Mouse (Mus musculus): ENCODE results near the gene Rin1. TPM values are rescaled to one million over a fixed set of nuclear protein-coding genes. Genes with fewer than 3 reads are reported as not detected.

The Rin1 gene
- polyA plus RNA-seq, 1 experiment from 2014 or later = 5.9 TPM

DNA sequence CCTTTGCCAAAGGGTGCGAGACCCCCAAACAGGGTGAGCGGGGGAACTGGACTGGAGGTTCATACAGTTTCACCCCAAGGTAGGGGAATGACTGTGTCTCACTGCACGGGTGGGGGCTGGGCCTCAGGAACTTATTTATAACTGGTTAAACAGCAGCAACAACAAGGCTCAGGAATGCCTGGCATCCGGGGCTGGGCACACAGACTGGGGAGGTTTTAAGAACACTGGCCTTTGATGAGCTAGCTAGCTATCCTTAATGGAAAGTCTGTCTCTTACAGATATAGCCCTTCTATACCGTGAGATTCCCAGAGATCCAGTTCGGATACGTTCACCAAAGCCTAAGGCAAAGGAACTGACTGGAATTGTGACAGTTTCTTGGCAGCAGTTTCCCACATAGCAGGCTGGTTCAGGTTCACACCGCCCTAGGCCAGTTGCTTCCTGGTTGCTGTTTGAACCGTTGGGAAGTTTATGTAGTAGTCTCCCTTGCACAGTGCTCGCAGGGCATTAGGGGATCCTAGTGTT lies 34.0 kb upstream of the Rin1 start:
- Histone ChIP-seq H3K4me3 (ENCODE audit: low read depth, low read length) (no peak overlapping the region), H3K27ac (ENCODE audit: low read depth) (peak overlapping the region; percentile 61), H3K9ac (no peak overlapping the region; the same call in 1 of the 2 replicates), H3K4me1 (ENCODE audit: insufficient read depth) (peaks cover 8% of the 10 kb centered on the region), H3K36me3 (ENCODE audit: insufficient read depth) (no peaks in the 10 kb centered on the region), H3K27me3 (ENCODE audit: insufficient read depth, low read length) (no peaks in the 10 kb centered on the region), H3K4me2 (peak overlapping the region; percentile 40), H3K9me3 (ENCODE audit: low read depth, low read length) (no peaks in the 10 kb centered on the region)
- no peak for TF ChIP-seq CTCF (IDR thresholded peaks at IDR 0.05; ENCODE audit: low read depth)
- 23% methylated on average over 10 of the region's 10 CpGs for WGBS
- DNase-seq (peak; percentile 62), ATAC-seq (ENCODE audit: insufficient read depth) (peak; percentile 62)

DNA sequence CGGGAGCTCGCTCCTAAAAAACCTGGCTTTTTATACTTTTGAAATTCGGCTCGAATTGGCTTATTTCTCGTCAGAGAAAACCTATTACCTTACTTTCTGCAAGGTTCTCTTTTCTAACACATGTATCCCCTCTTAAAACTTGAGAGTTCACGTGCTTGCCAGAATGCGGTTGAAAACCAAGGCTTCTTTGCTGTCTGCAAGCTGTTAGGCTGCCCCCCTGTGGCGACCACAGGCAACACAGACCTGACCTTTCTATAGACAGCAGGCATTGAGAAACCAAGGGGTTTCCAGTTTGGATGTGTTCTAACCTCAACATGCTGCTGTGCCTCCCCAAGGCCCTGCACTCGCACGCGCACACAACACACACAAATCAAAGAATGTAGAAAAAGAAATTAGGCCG lies 33.5 kb upstream of the Rin1 start:
- peaks cover 8% of the 10 kb centered on the region for H3K4me1 ChIP-seq (ENCODE audit: insufficient read depth)
- H3K9ac ChIP-seq = no peak overlapping the region
- H3K27me3 ChIP-seq (ENCODE audit: insufficient read depth, low read length) = no peaks in the 10 kb centered on the region
- no peak overlapping the region for H3K4me3 ChIP-seq (ENCODE audit: low read depth, low read length)
- TF ChIP-seq CTCF (IDR thresholded peaks at IDR 0.05; ENCODE audit: low read depth) = peak; percentile 79
- H3K27ac ChIP-seq (ENCODE audit: low read depth) = peak overlapping the region; percentile 61
- H3K36me3 ChIP-seq (ENCODE audit: insufficient read depth) = no peaks in the 10 kb centered on the region
- H3K9me3 ChIP-seq (ENCODE audit: low read depth, low read length) = no peaks in the 10 kb centered on the region
- H3K4me2 ChIP-seq = peak overlapping the region; percentile 40
- DNase-seq (peak; percentile 89), ATAC-seq (ENCODE audit: insufficient read depth) (no peak; the same call in 1 of the 2 replicates)
- 25% methylated on average over 12 of the region's 12 CpGs for WGBS

DNA sequence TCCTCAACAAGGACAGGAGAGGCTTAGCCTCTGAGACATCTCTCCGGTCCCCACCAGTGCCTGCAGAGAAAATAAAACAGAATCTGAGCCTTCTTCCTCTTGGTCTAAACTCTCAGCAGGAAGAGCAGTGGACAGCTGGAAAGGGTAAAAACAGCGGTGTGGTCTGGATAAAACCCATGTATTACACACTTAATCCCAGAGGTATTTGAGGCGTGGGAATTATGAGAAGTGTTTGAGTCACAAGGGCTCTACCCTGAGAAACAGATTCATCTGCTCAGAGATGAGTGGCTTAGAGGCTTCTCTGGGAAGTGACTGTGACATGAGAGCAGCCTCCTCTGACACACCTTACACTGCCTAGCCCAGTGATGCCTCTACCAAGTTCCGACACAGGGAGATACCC lies 32.7 kb upstream of the Rin1 start:
- no peaks in the 10 kb centered on the region for H3K36me3 ChIP-seq (ENCODE audit: insufficient read depth)
- ATAC-seq (ENCODE audit: insufficient read depth) (no peak), DNase-seq (no peak)
- H3K27me3 ChIP-seq (ENCODE audit: insufficient read depth, low read length) = no peaks in the 10 kb centered on the region
- H3K9me3 ChIP-seq (ENCODE audit: low read depth, low read length) = no peaks in the 10 kb centered on the region
- H3K4me2 ChIP-seq = no peak overlapping the region
- no peak overlapping the region for H3K27ac ChIP-seq (ENCODE audit: low read depth)
- peaks cover 8% of the 10 kb centered on the region for H3K4me1 ChIP-seq (ENCODE audit: insufficient read depth)
- no peak overlapping the region for H3K9ac ChIP-seq
- WGBS = 81% methylated on average over 4 of the region's 4 CpGs
- TF ChIP-seq CTCF (IDR thresholded peaks at IDR 0.05; ENCODE audit: low read depth) = no peak
- H3K4me3 ChIP-seq (ENCODE audit: low read depth, low read length) = no peak overlapping the region

DNA sequence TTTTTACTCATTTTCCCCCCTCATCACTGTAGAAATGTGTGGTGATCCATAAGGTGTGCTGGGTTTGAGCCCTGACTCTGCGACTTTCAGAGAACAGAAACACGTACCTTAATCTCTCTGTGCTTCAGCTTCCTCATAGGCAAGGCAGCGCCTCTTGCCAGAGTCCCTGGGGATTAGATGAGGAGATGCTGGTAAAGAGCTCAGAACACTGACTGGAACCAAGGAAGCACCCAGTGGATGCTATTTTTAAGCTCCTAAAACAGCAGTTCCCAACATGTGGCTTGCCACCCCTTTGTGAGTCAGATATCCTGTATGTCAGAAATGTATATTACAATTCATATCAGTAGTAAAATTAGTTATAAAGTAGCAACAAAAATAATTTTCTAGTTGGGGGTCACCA lies 32.1 kb upstream of the Rin1 start:
- peaks cover 8% of the 10 kb centered on the region for H3K4me1 ChIP-seq (ENCODE audit: insufficient read depth)
- DNase-seq (no peak), ATAC-seq (ENCODE audit: insufficient read depth) (no peak)
- 73% methylated on average over 3 of the region's 3 CpGs for WGBS
- H3K27me3 ChIP-seq (ENCODE audit: insufficient read depth, low read length) = no peaks in the 10 kb centered on the region
- H3K9me3 ChIP-seq (ENCODE audit: low read depth, low read length) = no peaks in the 10 kb centered on the region
- H3K9ac ChIP-seq = no peak overlapping the region
- no peak overlapping the region for H3K4me2 ChIP-seq
- no peak overlapping the region for H3K4me3 ChIP-seq (ENCODE audit: low read depth, low read length)
- H3K27ac ChIP-seq (ENCODE audit: low read depth) = no peak overlapping the region
- no peak for TF ChIP-seq CTCF (IDR thresholded peaks at IDR 0.05; ENCODE audit: low read depth)
- H3K36me3 ChIP-seq (ENCODE audit: insufficient read depth) = no peaks in the 10 kb centered on the region

DNA sequence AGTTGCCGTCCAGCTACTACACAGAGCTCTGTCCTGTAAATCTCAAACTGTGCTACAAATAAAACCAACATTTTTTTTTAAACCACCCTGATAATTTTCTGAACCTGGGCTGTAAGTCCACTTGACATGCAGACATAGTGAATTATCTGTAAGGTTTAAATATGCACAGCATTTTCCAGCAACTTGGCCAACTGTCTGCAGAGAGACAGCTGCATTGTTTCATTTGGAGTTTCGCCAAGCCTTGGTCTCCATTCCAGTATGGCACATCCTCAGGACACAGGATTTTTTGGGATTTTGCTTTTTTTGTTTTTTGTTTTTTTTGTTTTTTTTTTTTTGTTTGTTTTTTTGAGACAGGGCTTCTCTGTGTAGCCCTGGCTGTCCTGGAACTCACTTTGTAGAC lies 28.9 kb upstream of the Rin1 start:
- DNase-seq (peak; percentile 70), ATAC-seq (ENCODE audit: insufficient read depth) (no peak)
- H3K4me1 ChIP-seq (ENCODE audit: insufficient read depth) = peaks cover 5% of the 10 kb centered on the region
- no peak overlapping the region for H3K4me3 ChIP-seq (ENCODE audit: low read depth, low read length)
- WGBS = 74% methylated on average over 2 of the region's 2 CpGs
- 0 out of 2 replicates have a peak, but pooled peaks cover 3% of the 10 kb centered on the region for H3K36me3 ChIP-seq (ENCODE audit: insufficient read depth)
- H3K27ac ChIP-seq (ENCODE audit: low read depth) = no peak overlapping the region
- H3K27me3 ChIP-seq (ENCODE audit: insufficient read depth, low read length) = no peaks in the 10 kb centered on the region
- TF ChIP-seq CTCF (IDR thresholded peaks at IDR 0.05; ENCODE audit: low read depth) = no peak
- no peak overlapping the region for H3K4me2 ChIP-seq
- no peak overlapping the region; the same call in 1 of the 2 replicates for H3K9ac ChIP-seq
- no peaks in the 10 kb centered on the region for H3K9me3 ChIP-seq (ENCODE audit: low read depth, low read length)

DNA sequence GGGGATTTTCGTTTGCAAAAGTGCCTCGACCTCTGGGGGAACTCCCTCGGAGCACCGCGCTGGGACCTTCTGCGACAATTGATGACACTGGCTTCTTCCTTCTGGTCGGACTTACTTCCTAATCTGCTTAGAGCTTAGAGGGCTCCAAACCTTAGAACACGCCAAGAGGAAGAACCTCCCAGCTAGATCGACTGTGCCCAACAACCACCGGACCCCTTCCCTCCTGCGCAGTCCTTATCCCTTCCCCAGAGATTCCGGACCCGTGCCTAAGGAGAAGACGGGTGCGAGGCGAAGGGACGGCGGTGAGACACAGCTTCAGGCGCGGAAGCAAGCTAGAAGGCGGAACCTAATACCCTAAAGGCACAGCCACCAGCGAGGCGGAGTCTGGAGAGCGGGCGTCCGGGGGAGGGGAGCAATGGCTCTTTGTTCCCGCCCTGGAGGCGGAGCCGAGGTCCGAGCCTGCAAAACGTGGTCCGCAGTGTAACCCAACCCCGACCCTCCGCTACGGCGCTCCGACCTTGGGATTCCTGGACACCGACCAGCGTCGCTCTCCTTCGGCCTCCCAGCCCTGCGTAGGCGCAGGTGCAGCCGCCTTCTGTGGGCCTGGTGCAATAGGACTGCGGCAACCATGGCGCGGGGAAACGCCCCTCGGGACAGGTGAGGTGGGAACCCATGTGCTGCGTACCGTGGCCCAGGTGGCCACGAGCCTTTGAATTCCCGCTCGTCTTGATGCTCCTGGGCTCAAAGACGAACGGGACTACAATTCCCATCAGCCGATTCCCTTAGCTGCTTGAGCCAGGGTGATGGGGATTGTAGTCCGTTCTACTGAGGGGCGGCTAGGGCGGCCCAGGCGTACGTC lies 26.4 kb upstream of the Rin1 start, which contains the start of gene Slc29a2:
TSS of gene Slc29a2 (plus strand) at position 240 of the 859 bp plus-strand sequence.
- peak within 1 kb of the TSS; percentile 49 for H3K9ac ChIP-seq
- WGBS = 0% methylated on average over 62 of the region's 62 CpGs

DNA sequence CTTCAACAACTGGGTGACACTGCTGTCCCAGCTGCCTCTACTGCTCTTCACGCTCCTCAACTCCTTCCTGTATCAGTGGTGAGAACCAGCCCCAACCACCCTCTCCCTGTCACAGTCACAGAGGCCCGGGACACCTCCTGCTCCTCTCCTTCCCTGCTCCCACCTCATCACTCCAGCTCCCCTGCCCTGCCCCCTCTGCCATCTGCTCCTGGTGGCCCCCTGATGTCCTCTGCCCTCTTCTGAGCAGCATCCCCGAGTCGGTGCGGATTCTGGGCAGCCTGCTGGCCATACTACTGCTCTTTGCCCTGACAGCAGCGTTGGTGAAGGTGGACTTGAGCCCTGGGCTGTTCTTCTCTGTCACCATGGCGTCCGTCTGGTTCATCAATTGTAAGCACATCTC lies 24.2 kb upstream of the Rin1 start:
- peaks cover 38% of the 10 kb centered on the region for H3K36me3 ChIP-seq (ENCODE audit: insufficient read depth)

More for the DNA sequence above, 26.4 kb upstream of the Rin1 start, which contains the start of gene Slc29a2:
- H3K36me3 ChIP-seq (ENCODE audit: insufficient read depth) = peaks cover 20% of the 10 kb centered on the region
- H3K27ac ChIP-seq (ENCODE audit: low read depth) = peak within 1 kb of the TSS; percentile 71
- ATAC-seq (ENCODE audit: insufficient read depth) (peak; percentile 96), DNase-seq (peak; percentile 97)
- peak within 1 kb of the TSS; percentile 68 for H3K4me3 ChIP-seq (ENCODE audit: low read depth, low read length)
- peak within 1 kb of the TSS; percentile 92 for H3K4me2 ChIP-seq
- peaks cover 4% of the 10 kb centered on the region; the same call in 1 of the 2 replicates for H3K4me1 ChIP-seq (ENCODE audit: insufficient read depth)
- no peaks in the 10 kb centered on the region for H3K9me3 ChIP-seq (ENCODE audit: low read depth, low read length)
- no peaks in the 10 kb centered on the region for H3K27me3 ChIP-seq (ENCODE audit: insufficient read depth, low read length)
- no peak for TF ChIP-seq CTCF (IDR thresholded peaks at IDR 0.05; ENCODE audit: low read depth)

More for the DNA sequence above, 24.2 kb upstream of the Rin1 start:
- no peak for DNase-seq
- Histone ChIP-seq H3K4me3 (ENCODE audit: low read depth, low read length) (no peak overlapping the region), H3K4me2 (no peak overlapping the region), H3K9me3 (ENCODE audit: low read depth, low read length) (no peaks in the 10 kb centered on the region), H3K9ac (no peak overlapping the region), H3K4me1 (ENCODE audit: insufficient read depth) (peaks cover 4% of the 10 kb centered on the region; the same call in 1 of the 2 replicates), H3K27me3 (ENCODE audit: insufficient read depth, low read length) (no peaks in the 10 kb centered on the region), H3K27ac (ENCODE audit: low read depth) (no peak overlapping the region)
- no peak for TF ChIP-seq CTCF (IDR thresholded peaks at IDR 0.05; ENCODE audit: low read depth)
- ATAC-seq (ENCODE audit: insufficient read depth) = no peak
- WGBS = 82% methylated on average over 8 of the region's 8 CpGs
